Comparison of ENCODE assay signal across 17 mouse cellular contexts in genomic region chr10:62824474-62824873, GRCm38 (mm10). TPM values are rescaled to one million over a fixed set of nuclear protein-coding genes. Genes with fewer than 3 reads are reported as not detected.
DNase-seq lines count a peak whose midpoint lies in the region; ATAC-seq lines count a peak whose summit lies in the region.
"Had no signal": no experiment of that assay in that cellular context is flagged by ENCODE, and none has a peak within 500 bp of the region (broad histone marks: within the 10 kb centered on the region; RNA-seq: fewer than 3 reads in every experiment).

No protein-coding gene starts in this region.

- H3K27ac ChIP-seq in limb, embryonic 12.5 days = no peak overlapping the region
- H3K27ac ChIP-seq in limb, embryonic 10.5 days = no peak overlapping the region
- H3K27ac ChIP-seq: embryonic facial prominence, embryonic 10.5 days; gastrocnemius, adult 2 months; heart, embryonic 13.5 days had no signal

- no peak for ATAC-seq in limb, embryonic 12.5 days (ENCODE audit: insufficient number of reproducible peaks, insufficient read depth, low FRiP score, low TSS enrichment, low read depth)
- ATAC-seq: forebrain, embryonic 14.5 days had no signal

- H3K27me3 ChIP-seq in limb, embryonic 12.5 days = no peaks in the 10 kb centered on the region
- H3K27me3 ChIP-seq in limb, embryonic 10.5 days (ENCODE audit: low read depth, poor library complexity, severe bottlenecking) = no peaks in the 10 kb centered on the region
- H3K27me3 ChIP-seq: heart, embryonic 13.5 days had no signal

- no peak for DNase-seq in limb, embryonic 10.5 days (ENCODE audit: low spot score)
- peak; percentile 69 to 71 for DNase-seq in kidney, adult 8-10 months
- DNase-seq in kidney, adult 9 months = peak; percentile 77
- peak; percentile 68 to 85 for DNase-seq in kidney, postnatal 25 days
- no peak for DNase-seq in layer of hippocampus, postnatal 25 days (ENCODE audit: extremely low spot score in 1 of 2, low spot score in 1 of 2)
- DNase-seq in spleen, postnatal 10 days (ENCODE audit: low spot score in 2 of 2) = no peak
- DNase-seq: adrenal gland, adult 2 months; adrenal gland, postnatal 25 days; cerebellum, adult 2 months; cerebellum, postnatal 10 days; gastrocnemius, adult 2 months; gastrocnemius, postnatal 25 days; heart, postnatal 36 days had no signal

- H3K9ac ChIP-seq in limb, embryonic 12.5 days (replicated peaks) = 0 out of 2 replicates have a peak overlapping the region, but pooled peaks have one; percentile 8
- H3K9ac ChIP-seq: heart, embryonic 13.5 days had no signal

- no peak overlapping the region for H3K4me2 ChIP-seq in limb, embryonic 12.5 days
- H3K4me2 ChIP-seq: heart, embryonic 13.5 days had no signal

- no peak overlapping the region for H3K4me3 ChIP-seq in limb, embryonic 12.5 days (replicated peaks)
- H3K4me3 ChIP-seq in limb, embryonic 10.5 days = no peak overlapping the region
- H3K4me3 ChIP-seq: embryonic facial prominence, embryonic 10.5 days; gastrocnemius, adult 2 months; heart, embryonic 13.5 days had no signal

- WGBS in limb, embryonic 12.5 days = 91% methylated on average over 8 of the region's 8 CpGs
- WGBS in limb, embryonic 10.5 days = 88% methylated on average over 8 of the region's 8 CpGs

- peaks cover 51% of the 10 kb centered on the region for H3K36me3 ChIP-seq in limb, embryonic 12.5 days
- peaks cover 42% of the 10 kb centered on the region for H3K36me3 ChIP-seq in limb, embryonic 10.5 days

- no peaks in the 10 kb centered on the region for H3K9me3 ChIP-seq in limb, embryonic 12.5 days
- no peaks in the 10 kb centered on the region for H3K9me3 ChIP-seq in limb, embryonic 10.5 days (replicated peaks)
- H3K9me3 ChIP-seq: embryonic facial prominence, embryonic 10.5 days; heart, embryonic 13.5 days had no signal

- H3K4me1 ChIP-seq in limb, embryonic 12.5 days (replicated peaks) = no peaks in the 10 kb centered on the region
- H3K4me1 ChIP-seq in limb, embryonic 10.5 days = peaks cover 5% of the 10 kb centered on the region
- H3K4me1 ChIP-seq: heart, embryonic 13.5 days had no signal

RNA-seq across cellular contexts. Expression of gene Ccar1, which starts 32.4 kb away (rescaled TPM):
- polyA plus RNA-seq in limb, embryonic 12.5 days (2016; fragmentation: Nextera tagmentation; extraction: Ambion mirVana) = 153 and 160 TPM in 2 replicates
- polyA plus RNA-seq in limb, embryonic 10.5 days (2016; fragmentation: Nextera tagmentation; extraction: Ambion mirVana) = 143 and 175 TPM in 2 replicates
- total RNA-seq in layer of hippocampus, postnatal 25 days (2021) = 10 to 100 TPM; 52.3 to 64.1 TPM

Comparison
In these comparisons a context has a peak if more than half of its experiments do, and no peak if none do; other contexts are left out.
1. DNase-seq: peak in kidney, adult 8-10 months (2 of 2), kidney, adult 9 months (single experiment) and kidney, postnatal 25 days (2 of 2); none in limb, embryonic 10.5 days (single experiment), layer of hippocampus, postnatal 25 days (0 of 2) and spleen, postnatal 10 days (0 of 2).